Mouse (Mus musculus): ENCODE results near the gene Castor2. TPM values are rescaled to one million over a fixed set of nuclear protein-coding genes. Genes with fewer than 3 reads are reported as not detected.

The Castor2 gene
- polyA plus RNA-seq, 1 experiment from 2014 or later: 19.4 TPM

DNA sequence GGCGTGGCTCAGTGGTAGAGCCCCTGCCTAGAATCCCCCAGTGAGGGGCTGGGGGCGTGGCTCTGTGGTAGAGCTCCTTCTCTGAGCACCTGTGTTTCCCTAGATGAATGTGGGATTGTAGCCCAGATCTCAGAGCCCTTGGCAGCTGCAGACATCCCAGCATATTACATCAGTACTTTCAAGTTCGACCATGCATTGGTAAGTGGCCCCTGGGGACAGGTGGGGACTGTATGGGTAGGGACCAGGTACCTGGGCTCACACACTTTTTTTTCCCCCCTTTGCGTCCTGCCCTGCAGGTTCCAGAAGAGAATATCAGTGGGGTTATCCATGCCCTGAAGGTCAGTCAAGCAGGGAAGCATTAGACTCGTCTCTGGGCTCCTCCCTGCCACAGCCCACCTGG lies 38.4 kb downstream of the Castor2 start:
- WGBS: 84% methylated on average over 5 of the region's 5 CpGs
- H3K9me3 ChIP-seq: no peaks in the 10 kb centered on the region
- no peak overlapping the region for H3K4me2 ChIP-seq
- no peak for ATAC-seq (ENCODE audit: low FRiP score)
- H3K4me3 ChIP-seq (replicated peaks): no peak overlapping the region
- H3K27ac ChIP-seq: no peak overlapping the region
- no peaks in the 10 kb centered on the region for H3K4me1 ChIP-seq
- H3K9ac ChIP-seq: no peak overlapping the region
- H3K36me3 ChIP-seq (replicated peaks): peaks cover 81% of the 10 kb centered on the region
- no peaks in the 10 kb centered on the region for H3K27me3 ChIP-seq

DNA sequence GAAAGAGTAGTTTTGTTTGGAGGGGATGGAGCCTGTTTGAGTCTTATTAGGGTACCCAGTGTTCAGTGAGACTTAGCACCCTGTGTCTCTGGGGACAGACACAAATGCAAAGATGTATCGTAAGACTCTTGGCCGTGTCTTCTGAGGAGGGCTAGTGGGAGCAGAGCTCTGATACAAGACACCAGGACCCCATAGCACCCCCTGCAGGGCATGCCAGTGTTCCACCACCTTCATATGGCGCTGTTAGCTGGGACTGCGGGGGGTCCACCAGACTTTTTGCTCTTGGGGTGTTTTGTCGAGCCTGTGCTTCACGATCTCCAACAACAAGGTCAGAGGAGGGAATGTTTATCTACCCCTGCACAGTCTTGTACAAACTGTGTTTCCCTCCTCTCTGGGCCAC lies 39.9 kb downstream of the Castor2 start:
- Histone ChIP-seq H3K4me3 (replicated peaks) (no peak overlapping the region), H3K4me1 (no peaks in the 10 kb centered on the region), H3K36me3 (replicated peaks) (peaks cover 74% of the 10 kb centered on the region)

DNA sequence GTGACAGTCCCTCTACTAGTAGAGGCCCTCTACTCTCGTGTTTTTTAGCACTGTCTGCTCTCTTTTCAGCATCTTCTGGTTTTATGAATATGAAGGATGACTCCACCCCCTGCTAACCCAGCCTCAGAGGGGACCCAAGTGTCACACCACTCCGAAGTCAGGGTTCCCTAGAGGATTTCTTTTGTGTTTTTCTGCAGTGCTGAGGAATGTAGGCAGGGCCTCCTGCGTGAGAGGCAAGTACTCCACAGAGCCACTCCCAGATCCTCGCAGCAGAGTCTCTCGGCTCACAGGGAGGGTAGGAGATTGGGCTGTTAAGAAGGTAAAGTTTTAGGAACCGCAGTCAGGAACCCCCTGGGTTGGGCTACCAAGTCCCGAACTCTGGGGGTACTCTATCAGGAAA lies 41.7 kb downstream of the Castor2 start:
- H3K36me3 ChIP-seq (replicated peaks): peaks cover 63% of the 10 kb centered on the region
- no peak for ATAC-seq (ENCODE audit: low FRiP score)
- no peak overlapping the region for H3K4me3 ChIP-seq (replicated peaks)
- no peaks in the 10 kb centered on the region for H3K4me1 ChIP-seq
- no peaks in the 10 kb centered on the region for H3K27me3 ChIP-seq
- no peak overlapping the region for H3K27ac ChIP-seq
- 79% methylated on average over 7 of the region's 7 CpGs for WGBS
- H3K4me2 ChIP-seq: no peak overlapping the region
- no peaks in the 10 kb centered on the region for H3K9me3 ChIP-seq
- H3K9ac ChIP-seq: no peak overlapping the region

More for the DNA sequence above, 39.9 kb downstream of the Castor2 start:
- Histone ChIP-seq H3K27me3 (no peaks in the 10 kb centered on the region), H3K27ac (no peak overlapping the region), H3K9ac (no peak overlapping the region), H3K9me3 (no peaks in the 10 kb centered on the region), H3K4me2 (no peak overlapping the region)
- no peak for ATAC-seq (ENCODE audit: low FRiP score)
- WGBS: 90% methylated on average over 6 of the region's 6 CpGs

- no peak overlapping the region for H3K9ac ChIP-seq
- no peaks in the 10 kb centered on the region for H3K27me3 ChIP-seq
- H3K4me3 ChIP-seq (replicated peaks): no peak overlapping the region
- H3K4me2 ChIP-seq: no peak overlapping the region
- H3K27ac ChIP-seq: no peak overlapping the region
- H3K36me3 ChIP-seq (replicated peaks): peaks cover 52% of the 10 kb centered on the region
- 85% methylated on average over 11 of the region's 11 CpGs for WGBS
- no peak for ATAC-seq (ENCODE audit: low FRiP score)
- no peaks in the 10 kb centered on the region for H3K4me1 ChIP-seq
- no peaks in the 10 kb centered on the region for H3K9me3 ChIP-seq
These were observed 42.9 kb downstream of the Castor2 start for GRCm38 (mm10) chr5:134142381-134142780.

- H3K36me3 ChIP-seq (replicated peaks): peaks cover 57% of the 10 kb centered on the region
- 95% methylated on average over 8 of the region's 8 CpGs for WGBS
- H3K4me1 ChIP-seq: no peaks in the 10 kb centered on the region
- no peaks in the 10 kb centered on the region for H3K27me3 ChIP-seq
- no peaks in the 10 kb centered on the region for H3K9me3 ChIP-seq
- no peak overlapping the region for H3K27ac ChIP-seq
- ATAC-seq (ENCODE audit: low FRiP score): no peak
- H3K9ac ChIP-seq: no peak overlapping the region
- no peak overlapping the region for H3K4me3 ChIP-seq (replicated peaks)
- H3K4me2 ChIP-seq: no peak overlapping the region
These were observed 45.5 kb downstream of the Castor2 start for GRCm38 (mm10) chr5:134144986-134145385.

- ATAC-seq (ENCODE audit: low FRiP score): no peak
- Histone ChIP-seq H3K9ac (no peak overlapping the region), H3K4me2 (no peak overlapping the region), H3K27ac (no peak overlapping the region), H3K4me1 (no peaks in the 10 kb centered on the region), H3K27me3 (no peaks in the 10 kb centered on the region), H3K9me3 (no peaks in the 10 kb centered on the region), H3K4me3 (replicated peaks) (no peak overlapping the region), H3K36me3 (replicated peaks) (peaks cover 61% of the 10 kb centered on the region)
- 93% methylated on average over 10 of the region's 10 CpGs for WGBS
These were observed 47.8 kb downstream of the Castor2 start for GRCm38 (mm10) chr5:134147194-134147753.

- no peak for ATAC-seq (ENCODE audit: low FRiP score)
These were observed 48.6 kb downstream of the Castor2 start for GRCm38 (mm10) chr5:134148153-134148552.

GRCm38 (mm10) chr5:134151895-134152294 lies 52.4 kb downstream of the Castor2 start:
- Histone ChIP-seq H3K4me2 (no peak overlapping the region), H3K9me3 (no peaks in the 10 kb centered on the region), H3K4me3 (replicated peaks) (no peak overlapping the region), H3K36me3 (replicated peaks) (peaks cover 86% of the 10 kb centered on the region), H3K4me1 (no peaks in the 10 kb centered on the region), H3K9ac (no peak overlapping the region), H3K27me3 (no peaks in the 10 kb centered on the region), H3K27ac (no peak overlapping the region)
- 90% methylated on average over 11 of the region's 11 CpGs for WGBS
- ATAC-seq (ENCODE audit: low FRiP score): no peak

More at GRCm38 (mm10) chr5:134148153-134148552, 48.6 kb downstream of the Castor2 start:
- H3K9me3 ChIP-seq: no peaks in the 10 kb centered on the region
- no peak overlapping the region for H3K4me2 ChIP-seq
- 90% methylated on average over 4 of the region's 4 CpGs for WGBS
- no peak overlapping the region for H3K4me3 ChIP-seq (replicated peaks)
- H3K9ac ChIP-seq: no peak overlapping the region
- no peak overlapping the region for H3K27ac ChIP-seq
- peaks cover 64% of the 10 kb centered on the region for H3K36me3 ChIP-seq (replicated peaks)
- no peaks in the 10 kb centered on the region for H3K27me3 ChIP-seq
- no peaks in the 10 kb centered on the region for H3K4me1 ChIP-seq

GRCm38 (mm10) chr5:134155916-134156466 lies 56.5 kb downstream of the Castor2 start:
- Histone ChIP-seq H3K27me3 (no peaks in the 10 kb centered on the region), H3K4me1 (no peaks in the 10 kb centered on the region), H3K9me3 (no peaks in the 10 kb centered on the region), H3K27ac (no peak overlapping the region), H3K4me2 (no peak overlapping the region), H3K9ac (no peak overlapping the region), H3K4me3 (replicated peaks) (no peak overlapping the region), H3K36me3 (replicated peaks) (peaks cover 82% of the 10 kb centered on the region)
- 92% methylated on average over 7 of the region's 7 CpGs for WGBS
- no peak for ATAC-seq (ENCODE audit: low FRiP score)

GRCm38 (mm10) chr5:134164688-134165087 lies 65.2 kb downstream of the Castor2 start:
- H3K36me3 ChIP-seq (replicated peaks): peaks cover 50% of the 10 kb centered on the region
- no peak overlapping the region for H3K4me3 ChIP-seq (replicated peaks)
- no peak for ATAC-seq (ENCODE audit: low FRiP score)
- H3K4me2 ChIP-seq: no peak overlapping the region
- peaks cover 10% of the 10 kb centered on the region for H3K4me1 ChIP-seq
- WGBS: 74% methylated on average over 5 of the region's 5 CpGs
- no peaks in the 10 kb centered on the region for H3K9me3 ChIP-seq
- H3K9ac ChIP-seq: no peak overlapping the region
- H3K27ac ChIP-seq: peak overlapping the region; percentile 38; the same call in 1 of the 2 replicates
- H3K27me3 ChIP-seq: no peaks in the 10 kb centered on the region

DNA sequence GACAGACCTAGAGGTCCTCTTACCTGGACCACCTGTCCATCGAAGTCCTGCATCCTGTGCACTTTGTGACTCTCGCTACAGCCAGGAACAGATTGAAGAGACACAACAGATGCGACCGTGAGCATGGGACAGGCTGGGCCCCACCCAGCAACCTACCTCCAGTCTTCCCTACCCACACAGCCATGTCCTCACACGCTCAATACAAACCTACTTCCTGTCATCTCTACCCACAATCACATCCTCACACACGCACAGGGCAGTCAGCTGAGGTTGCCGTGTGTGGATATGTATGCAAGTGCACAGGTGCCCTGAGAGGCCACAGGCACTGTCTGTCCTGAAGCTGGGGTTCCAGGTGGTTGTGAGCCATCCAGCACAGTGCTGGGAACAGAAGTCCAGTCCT lies 67.1 kb downstream of the Castor2 start:
- H3K4me2 ChIP-seq: no peak overlapping the region
- H3K27ac ChIP-seq: no peak overlapping the region
- no peak overlapping the region for H3K4me3 ChIP-seq (replicated peaks)
- peaks cover 10% of the 10 kb centered on the region for H3K4me1 ChIP-seq
- no peaks in the 10 kb centered on the region for H3K9me3 ChIP-seq
- no peaks in the 10 kb centered on the region for H3K27me3 ChIP-seq
- no peak overlapping the region for H3K9ac ChIP-seq
- peaks cover 43% of the 10 kb centered on the region for H3K36me3 ChIP-seq (replicated peaks)
- ATAC-seq (ENCODE audit: low FRiP score): no peak
- 93% methylated on average over 7 of the region's 7 CpGs for WGBS

DNA sequence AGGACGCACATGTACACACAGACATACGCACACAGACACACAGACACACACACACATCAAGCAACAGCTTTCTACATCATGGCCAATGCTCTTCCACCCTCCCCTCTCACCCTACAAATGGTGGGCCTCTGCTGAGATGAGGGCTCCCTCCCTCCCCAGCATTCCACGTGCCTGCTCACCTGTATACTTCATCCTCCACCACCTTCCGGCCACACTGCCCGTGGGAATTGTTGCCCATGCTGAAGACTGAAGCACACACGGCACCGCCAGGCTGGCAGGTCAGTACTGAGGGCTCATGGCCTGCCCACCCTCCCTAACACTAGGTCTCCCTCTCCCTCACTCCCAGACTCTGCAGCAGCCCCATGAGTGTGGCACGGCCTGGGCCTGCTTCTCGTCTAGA lies 68.5 kb downstream of the Castor2 start:
- H3K27ac ChIP-seq: no peak overlapping the region
- H3K9me3 ChIP-seq: no peaks in the 10 kb centered on the region
- no peak overlapping the region for H3K9ac ChIP-seq
- no peaks in the 10 kb centered on the region for H3K27me3 ChIP-seq
- peaks cover 33% of the 10 kb centered on the region for H3K36me3 ChIP-seq (replicated peaks)
- ATAC-seq (ENCODE audit: low FRiP score): no peak
- no peak overlapping the region for H3K4me3 ChIP-seq (replicated peaks)
- H3K4me1 ChIP-seq: peaks cover 10% of the 10 kb centered on the region
- H3K4me2 ChIP-seq: no peak overlapping the region
- 92% methylated on average over 9 of the region's 9 CpGs for WGBS

DNA sequence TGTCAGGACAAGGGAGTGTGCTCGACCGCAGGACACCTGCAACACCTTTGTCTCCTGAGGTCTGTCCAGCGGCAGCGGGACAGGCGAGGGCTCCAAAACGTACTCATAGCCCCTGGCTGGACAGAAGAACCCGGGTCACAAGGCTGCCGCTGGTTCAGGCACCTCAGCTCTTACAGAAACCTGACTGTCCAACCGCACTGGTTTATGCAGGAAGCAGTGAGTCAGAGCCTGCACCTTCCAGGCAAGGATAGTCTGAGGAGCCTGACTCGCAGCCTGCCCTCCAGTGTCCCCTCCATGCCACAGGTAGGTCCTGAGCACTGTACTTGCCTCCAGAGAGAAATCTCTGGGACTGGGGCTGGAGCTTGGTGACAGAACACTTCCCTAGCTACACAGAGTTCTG lies 69.7 kb downstream of the Castor2 start:
- H3K4me1 ChIP-seq: peaks cover 10% of the 10 kb centered on the region
- no peaks in the 10 kb centered on the region for H3K9me3 ChIP-seq
- H3K27ac ChIP-seq: no peak overlapping the region
- H3K4me3 ChIP-seq (replicated peaks): no peak overlapping the region
- H3K36me3 ChIP-seq (replicated peaks): peaks cover 24% of the 10 kb centered on the region
- H3K27me3 ChIP-seq: no peaks in the 10 kb centered on the region
- H3K9ac ChIP-seq: no peak overlapping the region
- no peak overlapping the region for H3K4me2 ChIP-seq
- 94% methylated on average over 10 of the region's 10 CpGs for WGBS
- no peak for ATAC-seq (ENCODE audit: low FRiP score)
